Mouse (Mus musculus) lung, adult 2 months (tissue): ENCODE measurements around the gene Tut7. TPM values are rescaled to one million over a fixed set of nuclear protein-coding genes. Genes with fewer than 3 reads are reported as not detected.
"Not testable (repeated sequence)": the region's sequence is repeated elsewhere in the genome, so short reads cannot be mapped to it uniquely, and the experiment has no call there.

ENCODE experiments used
- DNase-seq: peaks from one replicate; pipeline ENCODE4 v3.0.0; 2022
- H3K4me1 ChIP-seq: fragments of 200-500 bp; 2 replicates; pipeline ENCODE4 v1.6.1; 2011; ENCODE audit warnings: low read length; ENCODE audit not compliant: control insufficient read depth, insufficient read depth
- H3K4me3 ChIP-seq: fragments of 200-500 bp; replicated peaks from 2 replicates; pipeline ENCODE3; 2011; ENCODE audit warnings: low read depth, mild to moderate bottlenecking, control low read depth, low read length; ENCODE audit errors: extremely low read depth
- CTCF ChIP-seq: fragments of 200-500 bp; IDR thresholded peaks from 2 replicates; pipeline ENCODE4 v1.5.1; 2011; ENCODE audit warnings: mild to moderate bottlenecking, low read length, control low read depth; ENCODE audit not compliant: insufficient read depth
- POLR2A ChIP-seq: fragments of 200-500 bp; IDR thresholded peaks from 2 replicates; pipeline ENCODE4 v1.6.1; 2011; ENCODE audit warnings: low read depth, mild to moderate bottlenecking, control low read depth, low read length, borderline replicate concordance; ENCODE audit errors: extremely low read depth
- WGBS: fragments of 180-500 bp; shearing (Covaris S2); methylation state at CpG from one replicate; pipeline ENCODE4 v1.1.7; 2018; 5-methylcytosine and 5-hydroxymethylcytosine counted together
- polyA plus RNA-seq: library from polyadenylated mRNA; depleted of rRNA; stranded (reverse); fragments of >200 nt; gene quantifications from 2 replicates; pipeline ENCODE4 v1.2.3, GENCODE M21; 2012

Tut7 gene
- polyA plus RNA-seq, 1 experiment, result 24.5 TPM

GRCm38 (mm10) chr13:59798306-59798705 is 24.6 kb downstream of the Tut7 start:
- no peak for TF ChIP-seq POLR2A
- no peak for TF ChIP-seq CTCF
- DNase-seq, result no peak
- H3K4me1 ChIP-seq, result no peaks in the 10 kb centered on the region
- 89% methylated on average over 1 of the region's 1 CpGs for WGBS
- no peak overlapping the region for H3K4me3 ChIP-seq

DNA sequence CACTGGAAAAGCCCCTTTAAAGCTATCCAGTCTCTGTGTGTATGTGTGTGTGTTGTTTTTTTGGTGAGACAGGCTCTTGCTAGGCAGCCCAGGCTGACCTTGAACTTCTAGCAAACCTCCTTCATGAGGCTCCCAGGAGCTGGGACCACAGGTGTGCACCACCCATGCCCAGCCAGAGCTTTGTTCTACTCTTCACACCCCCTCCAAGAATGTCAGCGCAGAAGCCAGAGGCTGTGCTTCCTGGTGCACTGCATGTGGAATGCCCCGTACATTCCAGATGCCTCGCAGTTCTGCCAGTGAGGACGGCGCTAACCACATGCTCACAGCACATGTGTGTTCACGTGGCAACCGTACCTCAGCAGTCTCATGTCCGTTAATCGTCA is 26.5 kb downstream of the Tut7 start:
- 91% methylated on average over 9 of the region's 9 CpGs for WGBS
- Histone ChIP-seq H3K4me3 (no peak overlapping the region), H3K4me1 (no peaks in the 10 kb centered on the region)
- TF ChIP-seq POLR2A (no peak), CTCF (no peak)
- DNase-seq, result no peak

DNA sequence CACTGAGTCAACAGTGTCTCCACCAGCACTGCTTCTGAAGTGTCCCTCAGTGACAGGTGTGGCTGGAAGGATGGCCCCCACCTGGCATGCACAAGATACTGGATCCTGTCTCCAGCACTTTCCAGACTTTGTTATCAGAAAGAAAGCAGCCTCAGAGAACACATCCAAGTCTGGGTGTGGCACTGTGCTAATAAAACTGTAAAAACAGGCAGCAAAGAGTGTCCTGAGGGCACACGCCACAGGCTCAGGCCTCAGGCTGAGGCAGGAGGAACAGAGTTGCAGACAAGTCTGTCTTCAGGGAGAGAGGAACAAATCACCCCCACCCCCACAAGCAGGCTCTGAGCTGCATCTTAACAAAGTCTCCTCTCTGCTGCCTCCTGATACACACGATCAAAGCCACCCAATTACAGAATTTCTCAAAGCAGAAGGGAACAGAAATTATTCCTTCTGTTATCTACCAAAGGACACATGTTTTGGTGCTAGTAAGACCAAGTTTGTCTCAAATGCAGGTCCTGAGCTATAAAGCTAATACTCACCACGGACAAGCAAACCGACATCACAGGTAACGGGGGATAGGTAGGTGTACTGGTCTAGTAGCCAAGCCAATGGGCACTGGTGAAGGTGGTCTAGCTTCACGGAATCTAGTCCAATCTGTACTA is 27.0 kb downstream of the Tut7 start:
- no peak for DNase-seq
- H3K4me1 ChIP-seq, result no peaks in the 10 kb centered on the region
- no peak overlapping the region for H3K4me3 ChIP-seq
- TF ChIP-seq POLR2A (no peak), CTCF (no peak)
- 89% methylated on average over 6 of the region's 6 CpGs for WGBS

DNA sequence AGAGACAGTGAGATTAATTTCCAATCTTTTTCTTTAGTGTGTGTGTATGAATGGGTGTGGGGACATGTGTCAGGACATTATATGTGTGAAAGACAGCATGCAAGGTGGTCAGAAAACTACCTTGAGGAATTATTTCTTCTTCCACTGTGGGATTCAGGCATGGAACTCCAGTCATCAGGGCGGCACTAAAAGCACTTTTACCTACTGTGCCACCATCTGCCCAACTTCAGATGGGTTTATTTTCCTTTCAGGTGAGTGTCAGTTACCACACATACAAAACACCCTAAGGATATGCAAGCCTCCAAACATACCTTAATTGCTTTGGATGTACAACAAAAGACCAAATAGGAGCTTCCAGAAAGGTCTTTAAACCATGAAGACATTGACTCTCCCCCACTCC is 28.2 kb downstream of the Tut7 start:
- no peak for DNase-seq
- TF ChIP-seq POLR2A (no peak), CTCF (no peak)
- H3K4me3 ChIP-seq, result no peak overlapping the region
- WGBS, result 94% methylated on average over 1 of the region's 1 CpGs
- H3K4me1 ChIP-seq, result no peaks in the 10 kb centered on the region

- DNase-seq, result no peak
- whole genome bisulfite sequencing, result 77% methylated on average over 7 of the region's 7 CpGs
- Histone ChIP-seq H3K4me1 (no peaks in the 10 kb centered on the region), H3K4me3 (no peak within 1 kb of the TSS)
- TF ChIP-seq CTCF (no peak), POLR2A (no peak)
Measured at GRCm38 (mm10) chr13:59782145-59782544, 40.8 kb downstream of the Tut7 start, which contains the start of gene Gm49354. Gene Gm49354 (minus strand): TSS chr13:59782245.

- H3K4me1 ChIP-seq, result not testable (repeated sequence)
Measured at GRCm38 (mm10) chr13:59779744-59780264, 43.1 kb downstream of the Tut7 start.

GRCm38 (mm10) chr13:59779213-59779612 is 43.7 kb downstream of the Tut7 start:
- H3K4me1 ChIP-seq, result peaks cover 2% of the 10 kb centered on the region; the same call in 1 of the 2 replicates
- TF ChIP-seq CTCF (peak; percentile 18; the same call in 1 of the 2 replicates), POLR2A (no peak)
- 66% methylated on average over 4 of the region's 4 CpGs for WGBS
- H3K4me3 ChIP-seq, result no peak overlapping the region
- DNase-seq, result no peak

More at GRCm38 (mm10) chr13:59779744-59780264, 43.1 kb downstream of the Tut7 start:
- not testable (repeated sequence) for DNase-seq, H3K4me3 ChIP-seq
- WGBS, result 100% methylated on average over 1 of the region's 1 CpGs

- 38% methylated on average over 3 of the region's 3 CpGs for WGBS
- DNase-seq, result peak; percentile 22
- TF ChIP-seq CTCF (no peak), POLR2A (no peak)
Measured at GRCm38 (mm10) chr13:59775168-59775567, 47.8 kb downstream of the Tut7 start.

DNA sequence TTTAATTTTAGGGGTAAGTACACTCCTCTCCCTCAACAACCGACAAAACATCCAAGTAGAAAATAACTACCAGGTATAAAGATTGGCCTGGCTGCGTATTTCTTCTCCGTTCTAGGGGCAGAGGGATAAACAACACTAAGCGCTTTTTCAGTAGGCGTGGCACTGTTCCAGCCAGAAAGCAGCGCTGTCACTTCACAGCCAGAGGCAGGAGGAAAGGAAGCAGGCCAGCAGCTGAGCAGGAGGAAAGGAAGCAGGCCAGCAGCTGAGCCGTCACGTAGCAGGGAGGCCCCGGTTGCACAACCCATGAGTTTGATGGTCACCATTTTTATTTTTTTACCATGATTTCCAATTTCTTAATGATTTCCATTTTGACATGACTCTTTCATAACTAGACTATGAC is 51.7 kb downstream of the Tut7 start:
- WGBS, result 4% methylated on average over 9 of the region's 9 CpGs
- peak; percentile 49 for DNase-seq
- peaks cover 17% of the 10 kb centered on the region for H3K4me1 ChIP-seq
- no peak overlapping the region for H3K4me3 ChIP-seq
- no peak for TF ChIP-seq CTCF
- TF ChIP-seq POLR2A, result no peak

More at GRCm38 (mm10) chr13:59775168-59775567, 47.8 kb downstream of the Tut7 start:
- Histone ChIP-seq H3K4me3 (no peak overlapping the region), H3K4me1 (peaks cover 9% of the 10 kb centered on the region)

DNA sequence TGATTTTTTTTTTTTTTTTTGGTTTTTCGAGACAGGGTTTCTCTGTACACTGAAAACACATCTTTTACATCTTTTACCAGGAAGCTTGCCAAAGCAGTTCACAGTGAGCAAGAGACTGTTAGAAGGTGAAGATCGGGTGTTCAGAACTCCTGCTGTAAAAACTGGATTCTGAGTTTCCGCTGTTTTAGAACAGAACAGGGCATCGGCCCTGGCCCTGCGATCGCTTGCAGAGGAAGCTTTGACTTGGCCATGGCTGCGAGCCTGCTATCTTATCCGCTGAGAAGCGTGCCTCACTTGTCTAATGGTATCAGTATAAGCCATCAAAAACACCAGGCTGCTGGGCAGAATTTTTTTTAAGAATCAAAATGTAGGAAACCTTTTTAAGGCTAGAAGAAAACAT is 52.1 kb downstream of the Tut7 start:
- WGBS, result 20% methylated on average over 9 of the region's 9 CpGs
- TF ChIP-seq POLR2A, result no peak
- no peak for TF ChIP-seq CTCF
- peak; percentile 14 for DNase-seq
- Histone ChIP-seq H3K4me3 (peak overlapping the region; percentile 18), H3K4me1 (peaks cover 20% of the 10 kb centered on the region)

DNA sequence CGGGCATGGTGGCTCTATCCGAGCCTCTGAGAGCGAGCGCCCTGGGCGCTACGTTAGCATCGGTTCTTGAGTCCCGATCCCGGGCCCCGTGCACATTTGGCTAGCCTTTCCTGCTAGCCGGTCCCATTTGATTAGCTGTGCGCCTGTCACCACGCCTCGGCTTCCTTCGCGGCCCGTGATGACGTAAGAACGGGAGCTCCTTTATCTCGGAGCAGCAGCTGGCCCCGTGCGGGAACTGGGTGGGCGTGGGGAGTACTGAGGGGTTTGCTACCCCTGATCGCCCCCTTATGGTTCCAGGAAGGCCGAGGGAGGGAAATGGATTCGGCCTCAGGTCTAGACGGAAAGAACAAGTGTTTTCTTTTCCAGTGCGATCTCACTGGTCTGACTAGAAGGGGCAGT is 52.8 kb downstream of the Tut7 start:
- TF ChIP-seq POLR2A, result peak; percentile 27
- no peak for TF ChIP-seq CTCF
- H3K4me1 ChIP-seq, result peaks cover 23% of the 10 kb centered on the region
- DNase-seq, result peak; percentile 81
- peak overlapping the region; percentile 93 for H3K4me3 ChIP-seq
- WGBS, result under 1% methylated on average over 28 of the region's 28 CpGs
